In the genomic region with DNA sequence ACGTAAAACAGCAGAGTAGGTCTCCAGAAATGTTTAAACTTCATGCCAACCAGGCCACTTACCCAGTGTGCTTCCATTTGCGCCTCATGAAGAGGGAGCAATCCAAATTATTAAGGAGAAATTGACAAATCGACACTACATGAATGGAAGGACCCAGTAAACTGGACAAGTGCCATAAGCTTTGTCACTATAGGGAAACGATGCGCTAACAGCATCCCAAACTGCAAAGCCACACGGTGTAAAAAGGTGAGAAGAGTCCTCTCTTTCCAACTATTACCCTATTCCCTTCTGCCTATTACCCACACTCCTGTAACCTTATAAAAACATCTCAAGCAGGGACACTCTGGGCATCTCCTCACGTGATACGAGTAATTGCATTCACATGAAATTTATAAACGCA, we compare ENCODE assay signal across 10 mouse cellular contexts. TPM values are rescaled to one million over a fixed set of nuclear protein-coding genes. Genes with fewer than 3 reads are reported as not detected.
DNase-seq lines count a peak whose midpoint lies in the region; ATAC-seq lines count a peak whose summit lies in the region.
"Had no signal": no experiment of that assay in that cellular context is flagged by ENCODE, and none has a peak within 500 bp of the region (broad histone marks: within the 10 kb centered on the region; RNA-seq: fewer than 3 reads in every experiment).

No protein-coding gene starts in this region.

- ATAC-seq in embryonic facial prominence, embryonic 12.5 days (ENCODE audit: insufficient number of reproducible peaks, insufficient read depth, low FRiP score, low TSS enrichment) = no peak
- ATAC-seq in intestine, embryonic 14.5 days (replicated peaks; ENCODE audit: low FRiP score, low TSS enrichment, low read depth) = no peak
- ATAC-seq in intestine, embryonic 15.5 days = no peak
- no peak for ATAC-seq in midbrain, embryonic 11.5 days (ENCODE audit: low FRiP score)
- ATAC-seq in midbrain, embryonic 13.5 days = no peak
- ATAC-seq in liver, embryonic 16.5 days (ENCODE audit: low read depth) = no peak

- H3K4me1 ChIP-seq in embryonic facial prominence, embryonic 12.5 days = peaks cover 16% of the 10 kb centered on the region
- peaks cover 19% of the 10 kb centered on the region for H3K4me1 ChIP-seq in embryonic facial prominence, embryonic 10.5 days
- H3K4me1 ChIP-seq in intestine, embryonic 14.5 days (replicated peaks; ENCODE audit: control insufficient read depth, insufficient read depth, low read length) = peaks cover 12% of the 10 kb centered on the region
- peaks cover 8% of the 10 kb centered on the region; the same call in 1 of the 2 replicates for H3K4me1 ChIP-seq in intestine, embryonic 15.5 days (replicated peaks)
- H3K4me1 ChIP-seq in midbrain, embryonic 11.5 days (ENCODE audit: control insufficient read depth, insufficient read depth, low read length) = peaks cover 6% of the 10 kb centered on the region; the same call in 1 of the 2 replicates
- H3K4me1 ChIP-seq in midbrain, embryonic 13.5 days (replicated peaks) = peaks cover 13% of the 10 kb centered on the region
- H3K4me1 ChIP-seq in liver, embryonic 16.5 days (ENCODE audit: control insufficient read depth, low read depth, low read length) = peaks cover 34% of the 10 kb centered on the region

- H3K36me3 ChIP-seq in embryonic facial prominence, embryonic 12.5 days = no peaks in the 10 kb centered on the region
- H3K36me3 ChIP-seq in embryonic facial prominence, embryonic 10.5 days (replicated peaks) = no peaks in the 10 kb centered on the region
- no peaks in the 10 kb centered on the region for H3K36me3 ChIP-seq in intestine, embryonic 14.5 days (ENCODE audit: control insufficient read depth, insufficient read depth, low read length)
- H3K36me3 ChIP-seq in intestine, embryonic 15.5 days = no peaks in the 10 kb centered on the region
- H3K36me3 ChIP-seq in midbrain, embryonic 11.5 days (ENCODE audit: control insufficient read depth, insufficient read depth, low read length) = no peaks in the 10 kb centered on the region
- H3K36me3 ChIP-seq in midbrain, embryonic 13.5 days = no peaks in the 10 kb centered on the region
- H3K36me3 ChIP-seq in liver, embryonic 16.5 days (ENCODE audit: control insufficient read depth, insufficient read depth) = no peaks in the 10 kb centered on the region

- no peaks in the 10 kb centered on the region for H3K9me3 ChIP-seq in embryonic facial prominence, embryonic 12.5 days
- H3K9me3 ChIP-seq in embryonic facial prominence, embryonic 10.5 days = 0 out of 2 replicates have a peak, but pooled peaks cover 2% of the 10 kb centered on the region
- H3K9me3 ChIP-seq in intestine, embryonic 14.5 days (ENCODE audit: control insufficient read depth, low read length) = no peaks in the 10 kb centered on the region
- no peaks in the 10 kb centered on the region for H3K9me3 ChIP-seq in intestine, embryonic 15.5 days
- H3K9me3 ChIP-seq in midbrain, embryonic 11.5 days (ENCODE audit: control insufficient read depth, low read length) = no peaks in the 10 kb centered on the region
- H3K9me3 ChIP-seq in midbrain, embryonic 13.5 days = no peaks in the 10 kb centered on the region
- no peaks in the 10 kb centered on the region for H3K9me3 ChIP-seq in liver, embryonic 16.5 days (replicated peaks; ENCODE audit: control insufficient read depth, low read length)

- no peaks in the 10 kb centered on the region for H3K27me3 ChIP-seq in embryonic facial prominence, embryonic 12.5 days
- no peaks in the 10 kb centered on the region for H3K27me3 ChIP-seq in embryonic facial prominence, embryonic 10.5 days (replicated peaks; ENCODE audit: low read depth, poor library complexity, severe bottlenecking)
- H3K27me3 ChIP-seq in intestine, embryonic 14.5 days (replicated peaks; ENCODE audit: control insufficient read depth, insufficient read depth, low read length) = no peaks in the 10 kb centered on the region
- H3K27me3 ChIP-seq in intestine, embryonic 15.5 days (replicated peaks) = no peaks in the 10 kb centered on the region
- no peaks in the 10 kb centered on the region for H3K27me3 ChIP-seq in midbrain, embryonic 11.5 days (ENCODE audit: control insufficient read depth, insufficient read depth, low read length)
- H3K27me3 ChIP-seq in midbrain, embryonic 13.5 days = peaks cover 4% of the 10 kb centered on the region; the same call in 1 of the 2 replicates
- H3K27me3 ChIP-seq in liver, embryonic 16.5 days (ENCODE audit: control insufficient read depth, insufficient read depth, low read depth, low read length) = no peaks in the 10 kb centered on the region

- 82% methylated on average over 9 of the region's 9 CpGs for WGBS in embryonic facial prominence, embryonic 12.5 days
- 88% methylated on average over 9 of the region's 9 CpGs for WGBS in embryonic facial prominence, embryonic 10.5 days
- 83% methylated on average over 9 of the region's 9 CpGs for WGBS in intestine, embryonic 14.5 days
- WGBS in intestine, embryonic 15.5 days = 79% methylated on average over 9 of the region's 9 CpGs
- WGBS in midbrain, embryonic 11.5 days = 89% methylated on average over 9 of the region's 9 CpGs
- 88% methylated on average over 9 of the region's 9 CpGs for WGBS in midbrain, embryonic 13.5 days
- 83% methylated on average over 9 of the region's 9 CpGs for WGBS in liver, embryonic 16.5 days (ENCODE audit: insufficient replicate concordance)

- H3K9ac ChIP-seq in embryonic facial prominence, embryonic 12.5 days = no peak overlapping the region
- H3K9ac ChIP-seq in intestine, embryonic 14.5 days (ENCODE audit: low read length) = no peak overlapping the region
- H3K9ac ChIP-seq in intestine, embryonic 15.5 days = no peak overlapping the region
- no peak overlapping the region for H3K9ac ChIP-seq in midbrain, embryonic 11.5 days (ENCODE audit: low read length)
- H3K9ac ChIP-seq in midbrain, embryonic 13.5 days (replicated peaks) = no peak overlapping the region
- H3K9ac ChIP-seq in liver, embryonic 16.5 days (ENCODE audit: low read depth, low read length) = no peak overlapping the region

- 0 out of 2 replicates have a peak overlapping the region, but pooled peaks have one; percentile 95 for H3K27ac ChIP-seq in embryonic facial prominence, embryonic 12.5 days
- H3K27ac ChIP-seq in embryonic facial prominence, embryonic 10.5 days (replicated peaks) = no peak overlapping the region
- no peak overlapping the region for H3K27ac ChIP-seq in intestine, embryonic 14.5 days (ENCODE audit: low read depth)
- H3K27ac ChIP-seq in intestine, embryonic 15.5 days = no peak overlapping the region
- no peak overlapping the region for H3K27ac ChIP-seq in midbrain, embryonic 11.5 days (ENCODE audit: low read depth, low read length)
- no peak overlapping the region for H3K27ac ChIP-seq in midbrain, embryonic 13.5 days
- peak overlapping the region; percentile 40; the same call in 1 of the 2 replicates for H3K27ac ChIP-seq in liver, embryonic 16.5 days (ENCODE audit: low read length)

- no peak for DNase-seq in embryonic facial prominence, embryonic 10.5 days (ENCODE audit: low spot score)
- no peak for DNase-seq in intestine, embryonic 14.5 days (ENCODE audit: low spot score)
- DNase-seq in midbrain, embryonic 11.5 days (ENCODE audit: low spot score, missing footprints) = peak; percentile 76
- DNase-seq in embryo, embryonic 10 days (ENCODE audit: low spot score) = no peak
- DNase-seq: spleen, adult 18-20 months; thymus, postnatal 25 days had no signal

- no peak overlapping the region for H3K4me3 ChIP-seq in embryonic facial prominence, embryonic 12.5 days
- no peak overlapping the region for H3K4me3 ChIP-seq in embryonic facial prominence, embryonic 10.5 days
- no peak overlapping the region for H3K4me3 ChIP-seq in intestine, embryonic 14.5 days (ENCODE audit: low read depth, low read length)
- no peak overlapping the region for H3K4me3 ChIP-seq in intestine, embryonic 15.5 days (replicated peaks)
- no peak overlapping the region for H3K4me3 ChIP-seq in midbrain, embryonic 11.5 days (ENCODE audit: low read depth, low read length)
- H3K4me3 ChIP-seq in midbrain, embryonic 13.5 days (replicated peaks) = no peak overlapping the region
- no peak overlapping the region for H3K4me3 ChIP-seq in liver, embryonic 16.5 days (ENCODE audit: low read depth, low read length)

- H3K4me2 ChIP-seq in embryonic facial prominence, embryonic 12.5 days (replicated peaks) = no peak overlapping the region
- H3K4me2 ChIP-seq in intestine, embryonic 14.5 days (ENCODE audit: low read length) = 0 out of 2 replicates have a peak overlapping the region, but pooled peaks have one; percentile 64
- no peak overlapping the region for H3K4me2 ChIP-seq in intestine, embryonic 15.5 days (replicated peaks)
- no peak overlapping the region for H3K4me2 ChIP-seq in midbrain, embryonic 11.5 days
- no peak overlapping the region for H3K4me2 ChIP-seq in midbrain, embryonic 13.5 days (replicated peaks)
- H3K4me2 ChIP-seq in liver, embryonic 16.5 days (ENCODE audit: low read depth, low read length) = peak overlapping the region; percentile 79; the same call in 1 of the 2 replicates

RNA-seq across cellular contexts. Expression of a gene that starts 11.8 kb away (rescaled TPM):
- 25.9 and 28.2 TPM in 2 replicates for polyA plus RNA-seq in embryonic facial prominence, embryonic 12.5 days (2016; fragmentation: Nextera tagmentation; extraction: Ambion mirVana)
- 17.0 and 18.2 TPM in 2 replicates for polyA plus RNA-seq in embryonic facial prominence, embryonic 10.5 days (2016; fragmentation: Nextera tagmentation; extraction: Ambion mirVana)
- polyA plus RNA-seq in intestine, embryonic 14.5 days (2014; fragmentation: Nextera tagmentation; extraction: Ambion mirVana) = 35.0 and 36.4 TPM in 2 replicates
- 41.9 and 45.6 TPM in 2 replicates for polyA plus RNA-seq in intestine, embryonic 15.5 days (2015; fragmentation: Nextera tagmentation; extraction: Ambion mirVana)
- 20.5 and 22.1 TPM in 2 replicates for polyA plus RNA-seq in midbrain, embryonic 11.5 days (2014; fragmentation: Nextera tagmentation; extraction: Ambion mirVana)
- polyA plus RNA-seq in midbrain, embryonic 13.5 days (2015; fragmentation: Nextera tagmentation; extraction: Ambion mirVana) = 20.9 and 21.3 TPM in 2 replicates
- polyA plus RNA-seq in liver, embryonic 16.5 days (2015; fragmentation: Nextera tagmentation; extraction: Ambion mirVana) = 19.0 and 20.3 TPM in 2 replicates

Comparison
In these comparisons a context has a peak if more than half of its experiments do, and no peak if none do; other contexts are left out.
1. H3K27ac ChIP-seq: peak in embryonic facial prominence, embryonic 12.5 days (single experiment) and liver, embryonic 16.5 days (single experiment); none in embryonic facial prominence, embryonic 10.5 days (single experiment), intestine, embryonic 14.5 days (single experiment), intestine, embryonic 15.5 days (single experiment), midbrain, embryonic 11.5 days (single experiment) and midbrain, embryonic 13.5 days (single experiment).
2. H3K4me2 ChIP-seq: peak in intestine, embryonic 14.5 days (single experiment) and liver, embryonic 16.5 days (single experiment); none in embryonic facial prominence, embryonic 12.5 days (single experiment), intestine, embryonic 15.5 days (single experiment), midbrain, embryonic 11.5 days (single experiment) and midbrain, embryonic 13.5 days (single experiment).